Mouse (Mus musculus) embryonic fibroblast, embryonic 13.5 days (primary cell): ENCODE results near the gene Gpatch8. TPM values are rescaled to one million over a fixed set of nuclear protein-coding genes. Genes with fewer than 3 reads are reported as not detected.

ENCODE experiments used
- H3K27ac ChIP-seq: 2 replicates; pipeline ENCODE4 v1.5.1; 2012; ENCODE audit warnings: low read length, control low read depth, inconsistent platforms; ENCODE audit not compliant: insufficient read depth
- H3K4me1 ChIP-seq: 2 replicates; pipeline ENCODE4 v1.6.1; 2011; ENCODE audit warnings: low read length; ENCODE audit not compliant: control insufficient read depth, insufficient read depth
- H3K4me3 ChIP-seq: 2 replicates; pipeline ENCODE4 v1.5.1; 2011; ENCODE audit warnings: mild to moderate bottlenecking, control low read depth, low read length; ENCODE audit not compliant: insufficient read depth
- CTCF ChIP-seq: IDR thresholded peaks from 2 replicates; pipeline ENCODE4 v1.5.1; 2011; ENCODE audit warnings: mild to moderate bottlenecking, control low read depth, low read length, moderate library complexity, borderline replicate concordance; ENCODE audit not compliant: insufficient read depth
- POLR2A ChIP-seq: IDR thresholded peaks from 2 replicates; pipeline ENCODE4 v1.6.1; 2011; ENCODE audit warnings: low read depth, mild to moderate bottlenecking, control low read depth, low read length, moderate library complexity
- polyA plus RNA-seq: library from polyadenylated mRNA; stranded (reverse); fragments of >200 nt; gene quantifications from 2 replicates; pipeline ENCODE4 v1.2.4, GENCODE M21; 2011; ENCODE audit warnings: low read depth; ENCODE audit not compliant: missing spikeins, insufficient read length

Gpatch8 gene
- polyA plus RNA-seq, 1 experiment: 36.6 TPM

- TF ChIP-seq CTCF (no peak), POLR2A (no peak)
- H3K4me1 ChIP-seq: no peaks in the 10 kb centered on the region
- no peak overlapping the region for H3K4me3 ChIP-seq
- H3K27ac ChIP-seq: no peak overlapping the region
These were observed 76.6 kb downstream of the Gpatch8 start for GRCm38 (mm10) chr11:102479581-102479980.

GRCm38 (mm10) chr11:102478671-102479070 lies 77.5 kb downstream of the Gpatch8 start:
- no peak overlapping the region for H3K27ac ChIP-seq

GRCm38 (mm10) chr11:102475027-102475426 lies 81.2 kb downstream of the Gpatch8 start:
- Histone ChIP-seq H3K4me1 (no peaks in the 10 kb centered on the region), H3K4me3 (no peak overlapping the region), H3K27ac (no peak overlapping the region)
- TF ChIP-seq POLR2A (no peak), CTCF (no peak)

More at GRCm38 (mm10) chr11:102478671-102479070, 77.5 kb downstream of the Gpatch8 start:
- Histone ChIP-seq H3K4me3 (no peak overlapping the region), H3K4me1 (no peaks in the 10 kb centered on the region)
- TF ChIP-seq CTCF (no peak), POLR2A (no peak)

- H3K27ac ChIP-seq: no peak within 1 kb of the TSS
- no peak for TF ChIP-seq POLR2A
- TF ChIP-seq CTCF: no peak
- H3K4me1 ChIP-seq: no peaks in the 10 kb centered on the region
- H3K4me3 ChIP-seq: no peak within 1 kb of the TSS
These were observed 86.4 kb downstream of the Gpatch8 start, which contains the start of gene Itga2b for GRCm38 (mm10) chr11:102469648-102470357. TSS of gene Itga2b (minus strand) at chr11:102470122.

- H3K4me3 ChIP-seq: peak overlapping the region; percentile 7
- H3K4me1 ChIP-seq: no peaks in the 10 kb centered on the region
- H3K27ac ChIP-seq: peak overlapping the region; percentile 49
- TF ChIP-seq POLR2A (peak; percentile 53), CTCF (no peak)
These were observed 89.1 kb downstream of the Gpatch8 start for GRCm38 (mm10) chr11:102467041-102467631.

- Histone ChIP-seq H3K27ac (peak overlapping the region; percentile 85), H3K4me1 (no peaks in the 10 kb centered on the region), H3K4me3 (no peak overlapping the region)
- TF ChIP-seq CTCF (no peak), POLR2A (peak; percentile 72)
These were observed 90.3 kb downstream of the Gpatch8 start for GRCm38 (mm10) chr11:102465713-102466436.

- H3K27ac ChIP-seq: peak overlapping the region; percentile 85; the same call in 1 of the 2 replicates
- TF ChIP-seq CTCF: no peak
- no peak for TF ChIP-seq POLR2A
- no peak overlapping the region for H3K4me3 ChIP-seq
- no peaks in the 10 kb centered on the region for H3K4me1 ChIP-seq
These were observed 91.3 kb downstream of the Gpatch8 start for GRCm38 (mm10) chr11:102464901-102465300.

GRCm38 (mm10) chr11:102461764-102462163 lies 94.4 kb downstream of the Gpatch8 start:
- H3K4me1 ChIP-seq: no peaks in the 10 kb centered on the region
- H3K27ac ChIP-seq: no peak overlapping the region
- no peak overlapping the region for H3K4me3 ChIP-seq
- no peak for TF ChIP-seq CTCF
- TF ChIP-seq POLR2A: no peak

GRCm38 (mm10) chr11:102460541-102460940 lies 95.7 kb downstream of the Gpatch8 start:
- H3K4me1 ChIP-seq: no peaks in the 10 kb centered on the region
- no peak overlapping the region for H3K4me3 ChIP-seq
- no peak overlapping the region for H3K27ac ChIP-seq
- no peak for TF ChIP-seq CTCF
- no peak for TF ChIP-seq POLR2A

- Histone ChIP-seq H3K4me3 (peak overlapping the region; percentile 54), H3K4me1 (no peaks in the 10 kb centered on the region), H3K27ac (peak overlapping the region; percentile 9; the same call in 1 of the 2 replicates)
- TF ChIP-seq CTCF (peak; percentile 19; the same call in 1 of the 2 replicates), POLR2A (peak; percentile 52; the same call in 1 of the 2 replicates)
These were observed 100.3 kb downstream of the Gpatch8 start for GRCm38 (mm10) chr11:102455740-102456396.
